Comparison of ENCODE assay signal across 8 mouse cellular contexts in genomic region chr19:6047154-6047898, GRCm38 (mm10). TPM values are rescaled to one million over a fixed set of nuclear protein-coding genes. Genes with fewer than 3 reads are reported as not detected.
DNase-seq lines count a peak whose midpoint lies in the region; ATAC-seq and TF ChIP-seq lines count a peak whose summit lies in the region.

No protein-coding gene starts in this region.

- H3K27me3 ChIP-seq in kidney, embryonic 16.5 days (ENCODE audit: insufficient read depth, low read length) = no peaks in the 10 kb centered on the region
- H3K27me3 ChIP-seq in forebrain, embryonic 15.5 days = no peaks in the 10 kb centered on the region
- no peaks in the 10 kb centered on the region for H3K27me3 ChIP-seq in liver, embryonic 15.5 days

- H3K27ac ChIP-seq in kidney, embryonic 16.5 days (ENCODE audit: low read length) = peak overlapping the region; percentile 98
- peak overlapping the region; percentile 97 for H3K27ac ChIP-seq in bone marrow macrophage, adult 2 months (ENCODE audit: insufficient read depth, low read depth, low read length)
- peak overlapping the region; percentile 100 for H3K27ac ChIP-seq in forebrain, embryonic 15.5 days (replicated peaks)
- H3K27ac ChIP-seq in liver, embryonic 15.5 days (replicated peaks) = peak overlapping the region; percentile 99

- ATAC-seq in kidney, embryonic 16.5 days (ENCODE audit: low FRiP score, low TSS enrichment) = peak; percentile 10
- ATAC-seq in forebrain, embryonic 15.5 days (replicated peaks) = peak; percentile 6
- peak; percentile 7 for ATAC-seq in liver, embryonic 15.5 days (ENCODE audit: insufficient read depth)
- no peak for ATAC-seq in CD4-positive, CD25-positive, alpha-beta regulatory T cell, adult 4 months

- DNase-seq in kidney, postnatal 14 days = no peak
- no peak for DNase-seq in ovary, postnatal 36 days (ENCODE audit: low spot score)
- no peak for DNase-seq in kidney, adult 8-10 months

- H3K36me3 ChIP-seq in kidney, embryonic 16.5 days (ENCODE audit: insufficient read depth, low read length) = peaks cover 44% of the 10 kb centered on the region
- peaks cover 41% of the 10 kb centered on the region for H3K36me3 ChIP-seq in forebrain, embryonic 15.5 days
- H3K36me3 ChIP-seq in liver, embryonic 15.5 days (replicated peaks) = peaks cover 45% of the 10 kb centered on the region

- no peaks in the 10 kb centered on the region for H3K9me3 ChIP-seq in kidney, embryonic 16.5 days (ENCODE audit: low read length)
- H3K9me3 ChIP-seq in forebrain, embryonic 15.5 days = no peaks in the 10 kb centered on the region
- H3K9me3 ChIP-seq in liver, embryonic 15.5 days (replicated peaks) = no peaks in the 10 kb centered on the region

- peaks cover 17% of the 10 kb centered on the region for H3K4me1 ChIP-seq in kidney, embryonic 16.5 days (ENCODE audit: insufficient read depth, low read length)
- H3K4me1 ChIP-seq in bone marrow macrophage, adult 2 months (ENCODE audit: control insufficient read depth, insufficient read depth, low read length) = peaks cover 13% of the 10 kb centered on the region
- peaks cover 20% of the 10 kb centered on the region for H3K4me1 ChIP-seq in forebrain, embryonic 15.5 days
- H3K4me1 ChIP-seq in liver, embryonic 15.5 days (replicated peaks) = peaks cover 48% of the 10 kb centered on the region

- peak overlapping the region; percentile 86 for H3K9ac ChIP-seq in kidney, embryonic 16.5 days (replicated peaks; ENCODE audit: low read length)
- H3K9ac ChIP-seq in forebrain, embryonic 15.5 days (replicated peaks) = peak overlapping the region; percentile 86
- H3K9ac ChIP-seq in liver, embryonic 15.5 days = peak overlapping the region; percentile 73

- under 1% methylated on average over 43 of the region's 44 CpGs for WGBS in kidney, embryonic 16.5 days
- WGBS in forebrain, embryonic 15.5 days = 2% methylated on average over 42 of the region's 44 CpGs
- 1% methylated on average over 44 of the region's 44 CpGs for WGBS in liver, embryonic 15.5 days (ENCODE audit: insufficient replicate concordance)

- H3K4me3 ChIP-seq in kidney, embryonic 16.5 days (ENCODE audit: low read length) = peak overlapping the region; percentile 77
- peak overlapping the region; percentile 85 for H3K4me3 ChIP-seq in bone marrow macrophage, adult 2 months (ENCODE audit: insufficient read depth, low read length)
- peak overlapping the region; percentile 90 for H3K4me3 ChIP-seq in forebrain, embryonic 15.5 days
- peak overlapping the region; percentile 87 for H3K4me3 ChIP-seq in liver, embryonic 15.5 days (replicated peaks)

- TF ChIP-seq POLR2A in bone marrow macrophage, adult 2 months (IDR thresholded peaks at IDR 0.05; ENCODE audit: borderline replicate concordance, low read depth, low read length) = no peak

- no peak for TF ChIP-seq CTCF in bone marrow macrophage, adult 2 months (IDR thresholded peaks at IDR 0.05; ENCODE audit: low read depth, low read length)

- peak overlapping the region; percentile 71 for H3K4me2 ChIP-seq in kidney, embryonic 16.5 days (replicated peaks; ENCODE audit: low read depth, low read length)
- peak overlapping the region; percentile 89 for H3K4me2 ChIP-seq in forebrain, embryonic 15.5 days (replicated peaks)
- peak overlapping the region; percentile 77 for H3K4me2 ChIP-seq in liver, embryonic 15.5 days

RNA-seq across cellular contexts. Expression of gene Syvn1, which starts 0.9 kb away (rescaled TPM):
- polyA plus RNA-seq in kidney, embryonic 16.5 days (2015; fragmentation: Nextera tagmentation; extraction: Ambion mirVana) = 33.1 and 39.0 TPM in 2 replicates
- polyA plus RNA-seq in bone marrow macrophage, adult 2 months (2012; ENCODE audit: insufficient read depth, insufficient read length, missing spikeins) = 31.1 and 33.7 TPM in 2 replicates
- polyA plus RNA-seq in forebrain, embryonic 15.5 days (2015; fragmentation: Nextera tagmentation; extraction: Ambion mirVana) = 25.7 and 26.5 TPM in 2 replicates
- 13.3 and 17.3 TPM in 2 replicates for polyA plus RNA-seq in liver, embryonic 15.5 days (2015; fragmentation: Nextera tagmentation; extraction: Ambion mirVana)
- 10 to 100 TPM; 13.4 to 17.1 TPM for polyA plus RNA-seq in CD4-positive, CD25-positive, alpha-beta regulatory T cell, adult 4 months (2017; shearing (Covaris generic))

RNA-seq across cellular contexts. Expression of gene Mrpl49, which starts 10.3 kb away (rescaled TPM):
- 83.2 and 87.2 TPM in 2 replicates for polyA plus RNA-seq in kidney, embryonic 16.5 days (2015; fragmentation: Nextera tagmentation; extraction: Ambion mirVana)
- 24.5 and 25.9 TPM in 2 replicates for polyA plus RNA-seq in bone marrow macrophage, adult 2 months (2012; ENCODE audit: insufficient read depth, insufficient read length, missing spikeins)
- polyA plus RNA-seq in forebrain, embryonic 15.5 days (2015; fragmentation: Nextera tagmentation; extraction: Ambion mirVana) = 71.5 and 72.4 TPM in 2 replicates
- 39.5 and 41.8 TPM in 2 replicates for polyA plus RNA-seq in liver, embryonic 15.5 days (2015; fragmentation: Nextera tagmentation; extraction: Ambion mirVana)
- 10 to 100 TPM; 33.9 to 37.5 TPM for polyA plus RNA-seq in CD4-positive, CD25-positive, alpha-beta regulatory T cell, adult 4 months (2017; shearing (Covaris generic))

RNA-seq across cellular contexts. Expression of gene Fau, which starts 10.3 kb away (rescaled TPM):
- polyA plus RNA-seq in kidney, embryonic 16.5 days (2015; fragmentation: Nextera tagmentation; extraction: Ambion mirVana) = 644 and 690 TPM in 2 replicates
- polyA plus RNA-seq in bone marrow macrophage, adult 2 months (2012; ENCODE audit: insufficient read depth, insufficient read length, missing spikeins) = 1,783 and 2,337 TPM in 2 replicates
- 582 and 618 TPM in 2 replicates for polyA plus RNA-seq in forebrain, embryonic 15.5 days (2015; fragmentation: Nextera tagmentation; extraction: Ambion mirVana)
- 401 and 446 TPM in 2 replicates for polyA plus RNA-seq in liver, embryonic 15.5 days (2015; fragmentation: Nextera tagmentation; extraction: Ambion mirVana)
- polyA plus RNA-seq in CD4-positive, CD25-positive, alpha-beta regulatory T cell, adult 4 months (2017; shearing (Covaris generic)) = 1,000 to 10,000 TPM; 2,365 to 3,114 TPM

RNA-seq across cellular contexts. Expression of gene Znhit2, which starts 13.7 kb away (rescaled TPM):
- polyA plus RNA-seq in kidney, embryonic 16.5 days (2015; fragmentation: Nextera tagmentation; extraction: Ambion mirVana) = 35.4 and 37.7 TPM in 2 replicates
- 12.8 and 16.4 TPM in 2 replicates for polyA plus RNA-seq in bone marrow macrophage, adult 2 months (2012; ENCODE audit: insufficient read depth, insufficient read length, missing spikeins)
- polyA plus RNA-seq in forebrain, embryonic 15.5 days (2015; fragmentation: Nextera tagmentation; extraction: Ambion mirVana) = 33.0 and 35.9 TPM in 2 replicates
- 19.1 and 19.5 TPM in 2 replicates for polyA plus RNA-seq in liver, embryonic 15.5 days (2015; fragmentation: Nextera tagmentation; extraction: Ambion mirVana)
- polyA plus RNA-seq in CD4-positive, CD25-positive, alpha-beta regulatory T cell, adult 4 months (2017; shearing (Covaris generic)) = 1 to 10 TPM; 5.7 to 6.7 TPM

RNA-seq across cellular contexts. Expression of gene Tm7sf2, which starts 20.8 kb away (rescaled TPM):
- 22.8 and 28.6 TPM in 2 replicates for polyA plus RNA-seq in kidney, embryonic 16.5 days (2015; fragmentation: Nextera tagmentation; extraction: Ambion mirVana)
- polyA plus RNA-seq in bone marrow macrophage, adult 2 months (2012; ENCODE audit: insufficient read depth, insufficient read length, missing spikeins) = 8.1 and 13.7 TPM in 2 replicates
- 34.9 and 36.3 TPM in 2 replicates for polyA plus RNA-seq in forebrain, embryonic 15.5 days (2015; fragmentation: Nextera tagmentation; extraction: Ambion mirVana)
- 49.1 and 50.2 TPM in 2 replicates for polyA plus RNA-seq in liver, embryonic 15.5 days (2015; fragmentation: Nextera tagmentation; extraction: Ambion mirVana)
- polyA plus RNA-seq in CD4-positive, CD25-positive, alpha-beta regulatory T cell, adult 4 months (2017; shearing (Covaris generic)) = 1 to 10 TPM; 5.5 to 7.1 TPM
